ENCODE assay signal across 7 mouse cellular contexts in the genomic region with DNA sequence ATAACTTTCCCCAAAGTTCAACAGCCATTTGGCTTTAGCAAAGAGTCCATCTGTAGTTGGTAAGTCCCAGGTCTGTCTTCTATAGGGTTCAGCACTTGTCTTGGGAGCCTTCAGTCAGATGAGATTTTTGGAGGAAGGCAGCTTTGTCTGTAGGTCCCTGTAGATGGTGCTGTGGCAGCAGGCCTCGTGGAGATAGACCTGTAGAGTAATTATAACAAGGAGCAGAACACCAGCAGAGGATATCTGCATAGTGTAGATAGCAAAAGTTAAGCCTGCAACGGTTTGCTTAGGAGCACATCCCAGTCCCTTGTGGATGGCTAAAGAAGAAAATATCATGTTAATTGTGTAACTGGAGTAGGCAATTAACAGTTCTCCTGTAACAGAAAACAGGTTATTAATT. TPM values are rescaled to one million over a fixed set of nuclear protein-coding genes. Genes with fewer than 3 reads are reported as not detected.
A peak's percentile ranks its signal among the peaks of the same experiment; 100 is the strongest.
DNase-seq lines count a peak whose midpoint lies in the region; ATAC-seq and TF ChIP-seq lines count a peak whose summit lies in the region.
"Not testable (repeated sequence)": the region's sequence is repeated elsewhere in the genome, so short reads cannot be mapped to it uniquely, and the experiment has no call there.

No protein-coding gene starts in this region.

- H3K79me2 ChIP-seq in heart, adult 2 months (replicated peaks; ENCODE audit: control insufficient read depth, insufficient read depth, low read length), result not testable (repeated sequence)

- not testable (repeated sequence) for TF ChIP-seq EP300 in heart, adult 2 months (IDR thresholded peaks at IDR 0.05; ENCODE audit: insufficient read depth, low read depth, low read length); liver, postnatal 0 days (IDR thresholded peaks at IDR 0.05; ENCODE audit: low read depth)

- intact Hi-C loops in heart, adult 2 months (cut with DNase I), result not testable (repeated sequence)

- DNase-seq in A20 (ENCODE audit: low read depth, low spot score), result peak; percentile 40
- DNase-seq in MEL-GATA-1-ER (ENCODE audit: extremely low read depth, low read depth), result peak; percentile 73
- DNase-seq in heart, adult 2 months; liver, postnatal 0 days: not testable (repeated sequence)
- peak; percentile 10 for DNase-seq in layer of hippocampus, adult 9-11 months
- peak; percentile 15 for DNase-seq in splenic B cell, adult 2 months (ENCODE audit: low read depth, low spot score)

- not testable (repeated sequence) for H3K36me3 ChIP-seq in heart, adult 2 months (ENCODE audit: control insufficient read depth, insufficient read depth, low read length); liver, embryonic 12.5 days; liver, postnatal 0 days (replicated peaks; ENCODE audit: insufficient read depth, low read length); splenic B cell, adult 2 months (ENCODE audit: control insufficient read depth, insufficient read depth, low read length, poor library complexity, severe bottlenecking)

- not testable (repeated sequence) for TF ChIP-seq POLR2A in heart, adult 2 months (IDR thresholded peaks at IDR 0.05; ENCODE audit: insufficient read depth, low read depth, low read length)

- 29% methylated on average over 2 of the region's 2 CpGs for WGBS in heart, adult 2 months
- WGBS in liver, embryonic 12.5 days (ENCODE audit: insufficient replicate concordance), result 23% methylated on average over 2 of the region's 2 CpGs
- 47% methylated on average over 2 of the region's 2 CpGs for WGBS in liver, postnatal 0 days (ENCODE audit: insufficient replicate concordance)

- peak; percentile 60 for ATAC-seq in liver, embryonic 12.5 days
- 0 out of 2 replicates have a peak, but pooled peaks have one; percentile 43 for ATAC-seq in liver, postnatal 0 days

- TF ChIP-seq CTCF in heart, adult 2 months (IDR thresholded peaks at IDR 0.05), result 0 out of 2 replicates have a peak, but pooled peaks have one; percentile 9
- peak; percentile 21; the same call in 1 of the 2 replicates for TF ChIP-seq CTCF in liver, postnatal 0 days (IDR thresholded peaks at IDR 0.05; ENCODE audit: low read depth)

- not testable (repeated sequence) for H3K9ac ChIP-seq in heart, adult 2 months (ENCODE audit: low read depth, low read length); liver, embryonic 12.5 days; liver, postnatal 0 days (replicated peaks)

- H3K4me3 ChIP-seq in heart, adult 2 months; liver, embryonic 12.5 days; liver, postnatal 0 days (ENCODE audit: low read depth, low read length): not testable (repeated sequence)

- not testable (repeated sequence) for H3K27ac ChIP-seq in heart, adult 2 months; liver, embryonic 12.5 days; liver, postnatal 0 days (ENCODE audit: low read depth)

- H3K4me1 ChIP-seq in heart, adult 2 months (ENCODE audit: control insufficient read depth, insufficient read depth, low read length); liver, embryonic 12.5 days; liver, postnatal 0 days (ENCODE audit: insufficient read depth): not testable (repeated sequence)

- H3K27me3 ChIP-seq in heart, adult 2 months (ENCODE audit: control insufficient read depth, insufficient read depth, low read length); liver, embryonic 12.5 days (replicated peaks); liver, postnatal 0 days (ENCODE audit: insufficient read depth, low read length); splenic B cell, adult 2 months (ENCODE audit: control insufficient read depth, insufficient read depth, low read length, poor library complexity, severe bottlenecking): not testable (repeated sequence)

- not testable (repeated sequence) for H3K9me3 ChIP-seq in liver, embryonic 12.5 days (replicated peaks); liver, postnatal 0 days (ENCODE audit: low read length)

- H3K4me2 ChIP-seq in liver, embryonic 12.5 days; liver, postnatal 0 days (ENCODE audit: low read depth, low read length): not testable (repeated sequence)

RNA-seq across cellular contexts. Expression of gene Dynlt3, which starts 22.7 kb away (rescaled TPM):
- total RNA-seq in heart, adult 2 months (2021), result 10 to 100 TPM; 53.0 to 54.5 TPM
- polyA plus RNA-seq in heart, adult 2 months (2012; rRNA removed), result 26.1 and 67.4 TPM in 2 replicates
- polyA plus RNA-seq in liver, embryonic 12.5 days (2016; fragmentation: Nextera tagmentation; extraction: Ambion mirVana), result 26.9 and 28.0 TPM in 2 replicates
- polyA plus RNA-seq in liver, postnatal 0 days (2015; fragmentation: Nextera tagmentation; extraction: Ambion mirVana), result 25.2 and 25.5 TPM in 2 replicates
